Mouse (Mus musculus): ENCODE data around the gene Efl1.

The Efl1 gene

DNA sequence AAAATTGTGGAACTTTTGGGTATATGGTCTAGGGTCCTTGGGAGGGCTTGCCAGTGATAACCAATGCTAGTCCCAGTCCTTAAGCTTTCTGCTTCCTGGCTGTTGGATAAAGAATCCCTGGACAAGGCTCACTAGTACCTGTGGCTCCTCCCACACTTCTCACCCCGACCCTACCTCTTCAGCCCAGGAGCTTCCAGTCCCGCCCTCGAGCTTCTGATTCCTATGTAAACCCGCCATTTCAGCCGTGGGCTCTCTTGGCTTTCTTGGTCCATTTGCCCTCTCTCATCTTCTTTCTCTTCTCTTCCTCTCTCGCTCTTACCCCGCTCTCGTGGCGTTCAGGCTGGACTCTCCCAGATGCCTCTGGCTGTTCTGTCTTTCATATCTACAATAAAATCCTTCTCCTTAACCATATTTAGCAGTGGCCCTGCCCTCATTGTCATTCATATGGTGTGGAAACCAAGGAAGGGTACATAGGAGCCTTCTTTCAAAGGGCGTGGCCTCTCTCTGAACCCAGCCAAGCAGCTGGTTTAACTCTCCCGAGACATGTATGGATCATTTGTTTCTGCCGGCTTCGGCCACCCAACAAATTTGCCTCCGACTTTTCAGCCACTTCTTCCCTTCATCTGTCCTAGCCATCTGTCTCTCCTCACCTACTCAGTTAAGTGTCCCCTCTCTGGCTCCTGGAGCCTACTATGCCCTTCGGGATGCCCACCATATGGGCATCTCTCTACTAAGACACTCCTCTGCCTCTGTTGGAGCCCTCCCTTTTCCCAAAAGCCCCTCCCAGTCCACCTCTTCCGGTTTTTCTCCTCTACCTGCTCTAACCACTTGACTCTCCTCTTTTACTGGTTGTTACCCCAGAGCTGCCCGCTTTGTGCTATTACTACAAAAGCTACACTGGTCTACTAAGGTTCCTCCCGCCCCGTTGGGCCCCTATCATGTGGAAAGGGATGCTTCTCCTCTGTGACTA, 164.1 kb downstream of the Efl1 start:
- no peak for DNase-seq (ENCODE audit: low spot score in 2 of 2)

DNA sequence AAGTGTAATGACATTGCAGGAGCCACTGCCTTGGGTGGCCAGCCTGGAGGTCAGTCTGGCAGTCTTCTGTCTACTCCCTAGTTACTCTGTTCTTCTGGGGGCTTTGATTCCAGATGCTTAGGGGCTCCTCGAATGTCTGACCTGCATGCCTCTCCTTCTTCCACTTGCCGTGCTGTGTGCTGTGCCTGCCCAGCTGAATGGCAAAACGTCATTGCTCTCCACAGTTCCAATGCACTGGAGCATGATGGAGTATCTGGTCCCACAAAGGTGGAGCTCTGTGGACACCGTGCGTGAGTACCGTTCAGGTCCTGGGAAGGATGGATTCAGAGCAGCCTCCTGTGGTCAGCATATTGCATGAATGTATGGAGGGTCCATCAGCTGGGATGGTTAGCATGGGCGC, 171.1 kb downstream of the Efl1 start:
- no peak for DNase-seq (ENCODE audit: low spot score in 2 of 2)

DNA sequence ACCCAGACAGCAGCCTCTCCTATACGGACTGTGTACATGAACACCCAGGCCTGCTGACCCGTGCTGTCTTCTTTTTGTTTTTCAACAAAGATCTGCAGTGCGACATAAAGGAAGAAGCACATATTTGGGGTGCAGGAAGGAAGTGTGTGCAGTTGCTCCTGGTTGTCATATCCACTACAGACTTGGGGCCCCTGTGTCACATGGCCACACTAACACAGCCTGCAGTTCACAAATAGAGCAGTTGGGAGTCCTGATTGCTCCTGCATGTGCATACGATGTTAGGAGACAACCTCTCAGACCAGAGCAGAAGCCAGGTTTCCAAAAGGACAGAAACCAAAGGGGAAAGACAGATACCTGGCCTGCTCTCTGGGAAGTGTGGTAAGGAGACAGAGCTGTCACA, 172.2 kb downstream of the Efl1 start:
- no peak for DNase-seq (ENCODE audit: low spot score in 2 of 2)

DNA sequence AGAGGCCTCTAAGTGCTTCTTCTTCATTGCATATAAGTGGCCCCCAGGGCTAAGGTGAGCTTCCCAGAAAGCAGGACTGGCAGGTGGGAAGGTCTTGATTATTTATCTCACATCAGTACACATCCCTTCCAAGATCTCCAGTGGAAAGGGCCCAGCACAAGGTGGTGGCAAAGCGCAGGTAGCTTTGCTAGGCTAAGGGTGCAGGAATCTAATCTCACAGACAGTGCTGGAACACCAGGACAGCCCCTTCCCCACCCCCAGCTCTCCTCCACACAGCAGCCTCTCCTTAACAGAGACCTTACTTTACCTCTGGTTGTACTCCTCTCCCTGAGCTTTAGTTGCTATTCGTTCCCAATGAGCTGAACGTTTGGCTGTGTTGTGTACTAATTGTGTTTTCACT, 173.1 kb downstream of the Efl1 start:
- no peak for DNase-seq (ENCODE audit: low spot score in 2 of 2)

DNA sequence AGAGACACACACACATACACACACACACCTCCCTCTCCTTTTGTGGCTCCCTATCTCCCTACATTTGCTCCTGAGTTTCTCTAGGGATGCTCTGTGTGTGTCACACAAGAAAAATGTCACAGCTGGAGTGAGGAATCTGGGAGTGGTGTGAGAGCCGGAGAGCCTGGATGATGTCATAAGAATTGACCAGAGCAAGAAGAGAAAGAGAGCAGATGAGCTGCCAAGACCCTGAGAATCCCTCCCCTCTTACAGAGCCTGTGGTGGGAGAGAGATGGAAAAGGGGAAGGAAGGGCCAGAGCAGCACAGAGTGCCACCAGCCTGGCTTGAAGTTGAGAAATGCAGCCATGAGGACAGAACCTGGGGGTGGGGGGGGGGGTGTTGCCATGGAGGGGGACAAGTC, 174.1 kb downstream of the Efl1 start:
- no peak for DNase-seq (ENCODE audit: low spot score in 2 of 2)

All from right cerebral cortex, postnatal 36 days (tissue).